Mouse (Mus musculus) neural tube, embryonic 13.5 days (tissue): Measurements from ENCODE around the gene Cdk5r1. TPM values are rescaled to one million over a fixed set of nuclear protein-coding genes. Genes with fewer than 3 reads are reported as not detected.
A peak's percentile ranks its signal among the peaks of the same experiment; 100 is the strongest.

Source experiments
- ATAC-seq: fragments of 200-750 bp; cut with Nextera tagmentation; 2 replicates; pipeline ENCODE4 v1.8.0; 2017; ENCODE audit warnings: low read depth, mild to moderate bottlenecking, moderate TSS enrichment, moderate library complexity
- H3K27ac ChIP-seq: fragments of 300-500 bp; sonication (generic); replicated peaks from 2 replicates; pipeline ENCODE4 v1.5.1; 2015; ENCODE audit warnings: moderate library complexity, mild to moderate bottlenecking, inconsistent platforms
- H3K27me3 ChIP-seq: fragments of 300-500 bp; sonication (generic); 2 replicates; pipeline ENCODE4 v1.6.1; 2015; ENCODE audit warnings: mild to moderate bottlenecking, inconsistent platforms
- H3K36me3 ChIP-seq: fragments of 300-500 bp; sonication (generic); 2 replicates; pipeline ENCODE4 v1.6.1; 2015; ENCODE audit warnings: mild to moderate bottlenecking, inconsistent platforms
- H3K4me1 ChIP-seq: fragments of 300-500 bp; sonication (generic); replicated peaks from 2 replicates; pipeline ENCODE4 v1.6.1; 2015; ENCODE audit warnings: inconsistent platforms
- H3K4me2 ChIP-seq: fragments of 300-500 bp; sonication (generic); 2 replicates; pipeline ENCODE4 v1.6.1; 2015; ENCODE audit warnings: inconsistent platforms, mild to moderate bottlenecking, moderate library complexity
- H3K4me3 ChIP-seq: fragments of 300-500 bp; sonication (generic); 2 replicates; pipeline ENCODE4 v1.5.1; 2015; ENCODE audit warnings: mild to moderate bottlenecking, inconsistent platforms
- H3K9ac ChIP-seq: fragments of 300-500 bp; sonication (generic); 2 replicates; pipeline ENCODE4 v1.6.1; 2015; ENCODE audit warnings: moderate library complexity, mild to moderate bottlenecking, inconsistent platforms
- H3K9me3 ChIP-seq: fragments of 300-500 bp; sonication (generic); 2 replicates; pipeline ENCODE4 v1.6.1; 2016; ENCODE audit warnings: inconsistent platforms
- WGBS: fragments of 180-500 bp; shearing (Covaris S2); methylation state at CpG from one replicate; pipeline ENCODE4 v1.1.7; 2015; 5-methylcytosine and 5-hydroxymethylcytosine counted together
- polyA plus RNA-seq: library from polyadenylated mRNA; unstranded; fragments of >200 nt; fragmentation: Nextera tagmentation; extraction: Ambion mirVana; gene quantifications from 2 replicates; pipeline ENCODE4 v1.2.1, GENCODE M21; 2015

Gene Cdk5r1
- polyA plus RNA-seq, 1 experiment from 2014 or later = 87.8 TPM

DNA sequence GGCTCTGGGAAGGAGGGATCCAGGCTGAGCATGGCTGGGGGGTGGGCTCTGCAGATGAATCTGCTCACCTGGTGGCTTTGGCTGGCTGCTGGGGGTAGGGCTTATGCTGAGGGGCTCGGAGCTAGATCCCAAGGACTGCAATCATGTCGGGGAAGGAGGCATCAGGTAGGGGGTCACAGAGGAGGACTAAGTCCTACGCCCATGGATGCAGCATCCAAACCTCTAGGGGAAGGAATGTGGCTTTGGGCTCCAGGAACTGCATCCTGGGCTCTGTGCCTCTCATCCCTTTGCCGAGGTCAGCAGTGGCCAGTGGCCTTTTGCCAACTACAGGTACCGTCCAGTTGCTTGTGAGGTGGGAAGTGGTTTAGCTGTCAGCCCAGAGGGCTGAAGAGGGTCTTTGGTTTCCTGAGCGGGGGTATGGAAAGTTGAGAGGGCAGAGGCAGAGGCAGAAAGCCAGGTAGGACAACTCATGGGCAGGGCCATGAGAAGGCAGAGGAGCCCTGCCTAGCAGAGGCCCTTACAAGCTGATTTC is 6.8 kb downstream of the Cdk5r1 start:
- peak overlapping the region; percentile 61 for H3K9ac ChIP-seq
- peaks cover 27% of the 10 kb centered on the region; the same call in 1 of the 2 replicates for H3K36me3 ChIP-seq
- peak overlapping the region; percentile 83 for H3K27ac ChIP-seq
- H3K27me3 ChIP-seq = peaks cover 14% of the 10 kb centered on the region; the same call in 1 of the 2 replicates
- ATAC-seq = no peak
- 72% methylated on average over 6 of the region's 6 CpGs for WGBS
- no peaks in the 10 kb centered on the region for H3K9me3 ChIP-seq
- H3K4me1 ChIP-seq = peaks cover 87% of the 10 kb centered on the region
- peak overlapping the region; percentile 78 for H3K4me2 ChIP-seq
- peak overlapping the region; percentile 6; the same call in 1 of the 2 replicates for H3K4me3 ChIP-seq

DNA sequence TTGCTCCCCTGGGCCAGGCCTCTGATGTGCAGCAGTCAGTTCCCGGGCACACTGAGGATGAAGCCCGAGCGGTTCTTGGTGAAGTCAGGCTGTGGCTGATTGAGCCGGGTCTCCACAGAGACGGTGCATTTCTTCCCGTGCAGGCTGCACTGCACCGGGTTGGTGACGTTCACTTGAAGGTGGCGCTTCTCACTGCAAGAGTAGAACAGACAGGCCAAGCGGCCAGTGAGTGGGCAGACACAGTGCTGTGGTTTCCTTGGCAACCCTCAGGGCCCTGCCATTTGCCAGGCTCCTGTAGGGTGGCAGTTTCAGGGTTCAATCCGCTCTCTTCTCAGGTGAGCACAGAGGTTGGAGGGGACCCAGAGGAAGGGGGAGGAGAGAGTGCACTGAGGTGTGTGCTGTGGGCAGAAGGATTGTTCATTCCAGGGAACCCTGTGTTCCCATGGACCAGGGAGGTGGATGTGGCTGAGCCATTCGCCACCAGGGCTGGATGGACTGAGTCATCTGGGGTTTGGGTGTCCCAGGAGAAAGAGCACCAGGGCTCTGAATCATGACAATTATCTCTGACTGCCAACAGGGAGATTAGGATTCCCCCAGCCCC is 7.5 kb downstream of the Cdk5r1 start:
- H3K27ac ChIP-seq = peak overlapping the region; percentile 83
- ATAC-seq = peak; percentile 65
- peaks cover 12% of the 10 kb centered on the region; the same call in 1 of the 2 replicates for H3K27me3 ChIP-seq
- H3K4me2 ChIP-seq = peak overlapping the region; percentile 78
- peaks cover 89% of the 10 kb centered on the region for H3K4me1 ChIP-seq
- H3K4me3 ChIP-seq = peak overlapping the region; percentile 6; the same call in 1 of the 2 replicates
- H3K9me3 ChIP-seq = no peaks in the 10 kb centered on the region
- peak overlapping the region; percentile 61 for H3K9ac ChIP-seq
- WGBS = 22% methylated on average over 12 of the region's 12 CpGs
- H3K36me3 ChIP-seq = peaks cover 24% of the 10 kb centered on the region; the same call in 1 of the 2 replicates

DNA sequence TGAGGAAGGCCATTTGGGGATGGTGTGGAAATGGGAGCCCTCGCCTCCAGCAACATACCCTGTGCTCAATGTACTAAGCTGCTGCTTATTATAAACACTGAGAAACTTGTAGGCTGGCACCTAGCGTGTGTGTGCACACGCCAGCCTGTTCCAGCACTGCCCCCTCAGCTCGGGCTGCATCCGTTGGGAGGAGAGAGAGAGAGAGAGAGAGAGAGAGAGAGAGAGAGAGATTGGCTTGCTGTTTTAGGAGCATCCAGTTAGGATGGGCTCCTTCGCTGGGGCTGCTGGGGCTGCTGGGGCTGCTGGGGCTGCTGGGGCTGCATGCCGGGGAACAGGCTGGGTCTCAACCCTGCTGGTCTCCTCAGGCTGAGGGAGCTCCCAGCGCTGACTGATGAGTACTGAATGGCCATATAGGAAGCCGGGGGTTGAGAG is 8.3 kb downstream of the Cdk5r1 start:
- no peak overlapping the region for H3K27ac ChIP-seq
- peaks cover 89% of the 10 kb centered on the region for H3K4me1 ChIP-seq
- H3K9ac ChIP-seq = 0 out of 2 replicates have a peak overlapping the region, but pooled peaks have one; percentile 17
- peaks cover 12% of the 10 kb centered on the region; the same call in 1 of the 2 replicates for H3K27me3 ChIP-seq
- WGBS = 75% methylated on average over 9 of the region's 9 CpGs
- H3K36me3 ChIP-seq = peaks cover 18% of the 10 kb centered on the region; the same call in 1 of the 2 replicates
- no peak overlapping the region for H3K4me2 ChIP-seq
- no peak for ATAC-seq
- no peaks in the 10 kb centered on the region for H3K9me3 ChIP-seq
- no peak overlapping the region for H3K4me3 ChIP-seq

DNA sequence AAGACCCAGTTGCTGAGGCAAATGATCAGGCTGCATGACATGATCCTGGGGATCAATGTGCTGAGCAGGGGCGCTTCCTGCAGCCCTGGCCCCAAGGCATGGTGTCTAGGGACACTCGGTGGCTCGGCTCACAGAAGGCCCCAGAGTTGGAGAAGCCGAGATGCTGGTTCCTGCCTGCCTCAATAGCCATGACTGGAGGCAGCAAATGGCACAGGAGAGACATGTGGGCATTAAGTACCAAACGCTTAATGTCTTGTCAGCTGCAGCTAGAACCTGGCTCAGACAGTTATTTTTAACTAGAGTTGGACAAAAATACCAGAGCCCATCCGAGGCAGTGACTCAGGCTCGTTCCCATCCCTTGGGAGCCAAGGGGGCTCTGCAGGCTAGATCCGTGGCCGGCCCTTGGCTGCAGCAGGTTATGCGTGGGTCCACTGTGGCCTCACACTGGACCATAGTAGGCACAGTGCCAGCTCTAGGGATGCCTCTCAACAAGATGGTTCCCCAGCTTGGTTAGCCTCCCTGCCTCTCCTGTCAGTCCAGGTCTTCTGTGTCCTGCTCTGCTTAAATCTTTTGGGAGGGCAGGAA is 8.9 kb downstream of the Cdk5r1 start:
- H3K4me2 ChIP-seq = no peak overlapping the region
- no peak overlapping the region for H3K27ac ChIP-seq
- no peaks in the 10 kb centered on the region for H3K9me3 ChIP-seq
- 76% methylated on average over 10 of the region's 10 CpGs for WGBS
- H3K4me3 ChIP-seq = no peak overlapping the region
- no peak for ATAC-seq
- H3K9ac ChIP-seq = 0 out of 2 replicates have a peak overlapping the region, but pooled peaks have one; percentile 17
- peaks cover 12% of the 10 kb centered on the region; the same call in 1 of the 2 replicates for H3K27me3 ChIP-seq
- H3K36me3 ChIP-seq = peaks cover 16% of the 10 kb centered on the region; the same call in 1 of the 2 replicates
- peaks cover 86% of the 10 kb centered on the region for H3K4me1 ChIP-seq

DNA sequence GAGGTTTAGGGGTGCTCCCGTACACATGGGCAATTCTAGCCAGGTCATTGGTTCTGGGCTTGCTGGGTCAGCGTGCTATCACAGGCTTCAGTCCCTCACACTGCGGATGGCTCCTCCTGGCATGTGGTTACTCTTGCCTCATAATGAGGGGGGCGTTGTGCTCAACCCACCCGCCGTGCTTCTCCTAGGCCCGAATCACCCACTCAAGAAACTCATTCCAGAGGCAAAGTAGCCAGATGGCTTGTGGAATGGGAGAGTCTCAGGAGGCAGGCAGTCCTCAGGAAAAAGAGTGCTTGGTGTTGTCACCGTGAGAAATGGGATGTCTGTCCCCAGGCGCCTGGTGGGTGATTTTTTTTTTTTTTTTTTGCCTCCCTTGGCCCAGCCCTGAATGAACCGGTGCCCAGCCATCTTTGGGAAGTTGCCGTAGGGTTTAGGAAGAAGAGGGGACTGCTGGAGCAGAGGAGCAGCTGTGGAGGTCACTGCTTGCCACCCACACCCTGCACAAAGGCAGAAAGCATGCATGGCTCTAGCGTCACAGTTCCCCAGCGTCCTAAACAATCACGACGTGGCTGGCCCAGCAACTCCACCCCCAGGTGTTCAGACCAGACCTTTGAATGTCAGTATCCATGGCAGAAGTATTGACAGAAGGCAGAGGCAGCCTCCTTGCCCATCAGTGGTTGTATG is 11.2 kb downstream of the Cdk5r1 start:
- Histone ChIP-seq H3K36me3 (no peaks in the 10 kb centered on the region), H3K4me1 (peaks cover 65% of the 10 kb centered on the region), H3K9me3 (no peaks in the 10 kb centered on the region), H3K27me3 (peaks cover 12% of the 10 kb centered on the region; the same call in 1 of the 2 replicates), H3K4me2 (no peak overlapping the region), H3K27ac (peak overlapping the region; percentile 49), H3K4me3 (no peak overlapping the region), H3K9ac (no peak overlapping the region)
- ATAC-seq = no peak
- WGBS = 48% methylated on average over 15 of the region's 15 CpGs

DNA sequence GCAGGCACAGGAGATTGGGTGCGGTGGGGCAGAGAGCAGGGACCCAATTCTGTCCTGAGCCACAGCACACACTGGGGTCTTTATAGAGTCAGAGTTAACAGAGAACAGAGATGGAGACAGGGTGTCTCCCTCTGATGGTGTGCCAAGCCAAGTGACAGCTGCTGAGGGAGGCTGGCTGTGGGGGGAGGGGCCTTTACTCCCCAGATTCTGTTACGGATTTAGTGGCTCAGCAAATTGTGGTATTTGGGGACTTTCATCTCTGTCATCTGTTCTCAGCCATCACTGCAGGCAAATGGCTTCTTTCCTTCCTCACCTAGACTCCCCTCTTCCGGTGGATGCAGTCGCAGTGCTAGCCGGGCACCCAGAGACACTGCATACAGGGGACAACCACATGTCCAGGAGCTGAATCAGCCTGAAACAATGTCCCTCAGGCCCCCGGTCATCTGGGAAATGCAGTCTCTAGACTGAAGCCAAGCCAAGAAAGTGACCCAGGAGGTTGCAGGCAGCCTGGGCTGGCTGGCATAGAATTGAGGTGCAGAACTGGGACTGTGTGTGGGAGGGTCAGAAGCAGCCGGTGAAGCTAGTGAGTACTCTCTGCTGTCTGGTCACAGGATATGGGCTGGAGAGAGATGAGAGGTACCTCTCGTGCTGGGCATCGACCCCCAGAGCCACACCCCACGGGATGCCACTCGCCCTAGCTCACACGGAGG is 12.5 kb downstream of the Cdk5r1 start:
- ATAC-seq = no peak
- WGBS = 52% methylated on average over 12 of the region's 12 CpGs
- no peak overlapping the region for H3K4me3 ChIP-seq
- H3K9ac ChIP-seq = peak overlapping the region; percentile 36; the same call in 1 of the 2 replicates
- H3K36me3 ChIP-seq = no peaks in the 10 kb centered on the region
- peaks cover 12% of the 10 kb centered on the region; the same call in 1 of the 2 replicates for H3K27me3 ChIP-seq
- H3K9me3 ChIP-seq = no peaks in the 10 kb centered on the region
- H3K27ac ChIP-seq = peak overlapping the region; percentile 64
- no peak overlapping the region for H3K4me2 ChIP-seq
- peaks cover 53% of the 10 kb centered on the region for H3K4me1 ChIP-seq

DNA sequence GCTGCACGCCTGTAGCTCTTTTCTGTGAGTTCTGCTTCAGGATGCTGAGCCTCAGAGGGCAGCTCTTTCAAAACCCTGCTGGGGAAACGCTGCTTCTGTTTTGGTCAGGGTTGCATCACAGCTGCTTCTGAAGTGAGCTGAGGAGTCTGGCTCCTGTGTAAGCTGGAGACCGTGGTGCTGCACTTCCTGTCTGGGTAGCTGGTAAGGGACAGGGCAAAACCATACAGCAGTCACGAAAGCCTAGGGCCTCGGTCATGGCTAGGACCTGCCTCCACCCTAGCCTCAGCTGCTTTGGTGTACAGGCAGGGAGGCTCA is 13.0 kb downstream of the Cdk5r1 start:
- no peak overlapping the region for H3K4me3 ChIP-seq

DNA sequence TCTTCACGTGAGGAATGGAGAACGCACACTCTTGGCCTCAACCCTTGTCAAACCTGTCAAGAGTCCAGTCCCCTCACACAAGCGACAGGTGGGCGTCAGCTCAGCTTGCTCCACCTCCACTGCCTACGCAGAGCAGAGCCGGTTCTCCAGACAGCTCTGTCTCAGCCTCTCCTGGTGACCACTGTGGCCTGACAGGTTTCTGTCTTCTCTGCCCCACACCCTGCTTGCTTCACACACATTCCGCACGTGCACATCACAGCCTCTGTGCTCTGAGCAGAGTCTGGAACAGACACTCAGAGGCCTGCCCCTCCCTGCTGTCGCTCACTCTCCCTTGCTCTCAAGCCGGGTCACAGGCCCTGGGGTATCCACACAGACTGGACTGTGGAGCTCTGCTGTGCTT is 14.0 kb downstream of the Cdk5r1 start:
- no peaks in the 10 kb centered on the region for H3K9me3 ChIP-seq
- no peak overlapping the region for H3K4me3 ChIP-seq
- H3K4me2 ChIP-seq = no peak overlapping the region
- H3K27ac ChIP-seq = no peak overlapping the region
- ATAC-seq = no peak
- H3K4me1 ChIP-seq = peaks cover 38% of the 10 kb centered on the region
- WGBS = 84% methylated on average over 10 of the region's 10 CpGs
- H3K9ac ChIP-seq = no peak overlapping the region
- peaks cover 10% of the 10 kb centered on the region; the same call in 1 of the 2 replicates for H3K27me3 ChIP-seq
- H3K36me3 ChIP-seq = no peaks in the 10 kb centered on the region

More for the DNA sequence above, 13.0 kb downstream of the Cdk5r1 start:
- no peaks in the 10 kb centered on the region for H3K36me3 ChIP-seq
- H3K4me2 ChIP-seq = no peak overlapping the region
- peak overlapping the region; percentile 36; the same call in 1 of the 2 replicates for H3K9ac ChIP-seq
- peaks cover 48% of the 10 kb centered on the region for H3K4me1 ChIP-seq
- peak overlapping the region; percentile 64 for H3K27ac ChIP-seq
- 66% methylated on average over 5 of the region's 5 CpGs for WGBS
- ATAC-seq = no peak
- H3K9me3 ChIP-seq = no peaks in the 10 kb centered on the region
- peaks cover 12% of the 10 kb centered on the region; the same call in 1 of the 2 replicates for H3K27me3 ChIP-seq

DNA sequence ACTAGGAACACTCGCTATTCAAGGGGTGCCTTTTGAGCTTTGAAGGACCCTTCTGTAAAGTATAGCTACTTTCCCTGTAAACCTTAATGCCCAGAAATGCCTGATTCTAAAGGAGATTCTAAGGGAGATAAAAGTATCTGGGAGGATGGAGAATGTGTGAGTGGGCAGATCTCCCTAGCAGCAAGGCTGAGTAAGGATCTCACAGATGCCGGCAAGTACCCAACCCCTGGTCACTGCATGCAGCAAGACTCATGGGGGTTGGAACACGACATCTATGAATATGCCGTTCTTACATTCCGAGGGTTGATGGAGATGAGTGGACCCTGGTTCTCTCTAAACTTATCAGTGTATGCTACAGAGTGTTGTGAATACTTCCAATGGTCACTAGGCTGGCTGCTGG is 16.4 kb downstream of the Cdk5r1 start:
- no peak for ATAC-seq
- WGBS = 97% methylated on average over 5 of the region's 5 CpGs
- Histone ChIP-seq H3K4me2 (no peak overlapping the region), H3K27ac (no peak overlapping the region), H3K4me1 (peaks cover 24% of the 10 kb centered on the region), H3K9ac (no peak overlapping the region), H3K36me3 (no peaks in the 10 kb centered on the region), H3K9me3 (no peaks in the 10 kb centered on the region), H3K27me3 (no peaks in the 10 kb centered on the region), H3K4me3 (no peak overlapping the region)

DNA sequence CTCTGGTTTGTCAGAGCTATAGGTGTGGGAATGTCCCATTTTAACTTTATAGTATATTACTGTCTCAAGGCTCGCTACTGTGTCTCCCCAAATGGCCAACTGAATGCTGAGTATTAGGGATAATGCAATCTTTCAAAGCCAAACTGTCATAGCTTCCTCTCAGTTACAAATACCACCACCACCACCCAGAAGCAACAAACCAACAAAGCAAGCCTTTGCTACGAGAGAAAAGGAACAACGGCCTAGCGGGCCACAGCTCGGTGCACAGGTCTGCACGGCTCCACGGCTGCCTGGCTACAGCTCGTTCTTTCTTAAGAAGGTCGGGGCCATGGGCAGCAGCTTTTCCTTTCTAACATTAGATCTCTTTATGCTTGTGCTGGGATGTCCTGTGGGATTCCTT is 18.0 kb downstream of the Cdk5r1 start:
- Histone ChIP-seq H3K36me3 (no peaks in the 10 kb centered on the region), H3K4me1 (peaks cover 24% of the 10 kb centered on the region), H3K27ac (no peak overlapping the region), H3K4me2 (no peak overlapping the region), H3K27me3 (no peaks in the 10 kb centered on the region), H3K9me3 (no peaks in the 10 kb centered on the region), H3K4me3 (no peak overlapping the region), H3K9ac (no peak overlapping the region)
- 68% methylated on average over 9 of the region's 9 CpGs for WGBS
- ATAC-seq = no peak

DNA sequence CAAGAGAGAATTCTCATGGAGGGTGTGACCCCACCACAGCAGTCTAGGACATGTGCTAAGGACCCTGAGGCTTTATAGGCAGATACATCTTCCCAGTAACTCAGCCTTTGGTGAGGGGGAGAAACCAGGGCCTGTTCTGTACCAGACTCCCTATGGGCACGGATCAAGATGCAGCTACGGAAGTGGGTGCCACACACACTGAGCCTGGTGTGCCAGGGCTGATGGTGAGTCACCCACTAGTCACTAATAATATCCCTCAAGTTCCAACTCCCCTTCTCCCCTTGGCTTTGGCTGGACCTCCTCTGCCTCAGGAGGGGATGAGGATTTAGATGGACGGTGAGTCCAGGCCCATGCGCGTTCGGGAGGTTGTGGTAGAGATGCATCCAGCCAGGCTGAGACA is 19.1 kb downstream of the Cdk5r1 start:
- no peak for ATAC-seq

More for the DNA sequence above, 19.1 kb downstream of the Cdk5r1 start:
- Histone ChIP-seq H3K27me3 (no peaks in the 10 kb centered on the region), H3K9me3 (no peaks in the 10 kb centered on the region), H3K9ac (no peak overlapping the region), H3K4me2 (no peak overlapping the region), H3K36me3 (no peaks in the 10 kb centered on the region), H3K27ac (no peak overlapping the region), H3K4me1 (peaks cover 27% of the 10 kb centered on the region), H3K4me3 (no peak overlapping the region)
- WGBS = 93% methylated on average over 6 of the region's 6 CpGs
